Mouse (Mus musculus) frontal cortex, postnatal 25 days (tissue): Measurements from ENCODE around the gene Olfr742.

Experiments used
- DNase-seq, 2 experiments: peaks; one replicate each; pipeline ENCODE4 v3.0.0; 2022; ENCODE audit warnings: low spot score in 2 of 2

Olfr742 gene

DNA sequence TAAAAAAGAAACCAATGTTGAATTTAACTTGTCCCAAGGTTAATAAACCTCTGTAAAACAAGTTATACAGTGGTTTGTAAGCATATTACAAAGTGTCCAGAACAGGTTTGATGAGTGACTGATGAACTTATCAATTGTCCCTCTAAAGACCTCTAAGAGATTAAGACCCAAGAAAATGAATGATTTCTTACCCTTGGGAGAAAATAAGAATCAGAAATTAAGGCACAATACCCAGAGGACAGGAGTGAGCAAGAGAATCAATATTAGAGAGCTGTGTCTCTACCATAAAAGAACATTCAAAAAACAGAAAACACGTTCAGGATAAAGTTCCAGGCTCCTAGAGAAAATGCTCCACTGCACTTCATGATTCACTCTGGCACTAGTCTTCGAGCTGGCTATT lies at the start of gene Olfr742:
Gene Olfr742, plus strand, starts transcription at position 301 of the 400 bp plus-strand sequence.
- no peak for DNase-seq

DNA sequence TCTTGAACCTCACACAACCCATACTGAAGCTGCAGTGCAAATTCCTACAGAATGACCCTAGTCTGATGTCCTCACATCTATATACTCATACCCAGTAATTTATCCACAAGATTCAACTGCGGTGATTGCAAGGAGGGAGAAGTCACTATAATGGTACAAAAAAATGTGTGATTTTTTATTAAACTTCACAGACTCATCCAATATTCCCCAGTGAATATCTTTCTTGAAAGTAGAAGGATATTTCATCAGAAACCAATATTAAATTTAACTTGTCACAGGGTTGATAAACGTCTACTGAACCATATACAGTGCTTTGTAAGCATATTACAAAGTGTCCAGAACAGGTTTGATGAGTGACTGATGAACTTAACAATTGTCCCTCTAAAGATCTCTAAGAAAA lies 31.0 kb upstream of the Olfr742 start, which contains the start of gene Olfr741:
Gene Olfr741, plus strand, starts transcription at position 301 of the 400 bp plus-strand sequence.
- DNase-seq, result no peak

DNA sequence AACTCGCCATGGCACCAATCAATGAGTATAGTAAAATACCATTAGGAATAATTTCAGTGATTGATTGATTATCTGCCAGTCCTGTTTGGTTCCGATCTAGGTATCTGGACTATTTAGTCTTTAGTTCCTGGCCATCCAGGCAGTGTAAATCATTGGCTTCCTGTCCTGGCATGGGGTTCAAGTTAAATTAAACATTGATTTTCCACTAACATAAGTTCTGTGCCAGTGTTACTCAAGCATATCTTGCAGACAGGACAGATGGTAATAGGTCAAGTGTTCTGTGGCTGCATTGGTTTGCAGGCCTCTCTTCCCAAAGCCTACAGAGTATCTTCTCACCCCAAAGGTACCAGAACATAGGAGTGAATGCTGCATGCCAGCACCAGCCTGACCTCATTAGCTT lies 25.0 kb upstream of the Olfr742 start:
- DNase-seq, result no peak

- no peak for DNase-seq
These were observed 18.1 kb downstream of the Olfr742 start, which contains the start of gene Olfr743 for GRCm38 (mm10) chr14:50521539-50521938. Gene Olfr743, plus strand, starts transcription at chr14:50521839.

- no peak for DNase-seq
These were observed 49.3 kb downstream of the Olfr742 start for GRCm38 (mm10) chr14:50552734-50553133.
